Mouse (Mus musculus): Measurements from ENCODE around the gene Nf1. TPM values are rescaled to one million over a fixed set of nuclear protein-coding genes. Genes with fewer than 3 reads are reported as not detected.

The Nf1 gene
- polyA plus RNA-seq, 1 experiment from 2014 or later = 14.8 TPM

GRCm38 (mm10) chr11:79511970-79512369 is 172.5 kb downstream of the Nf1 start:
- Histone ChIP-seq H3K9ac (ENCODE audit: low read depth, low read length) (no peak overlapping the region), H3K4me1 (ENCODE audit: control insufficient read depth, insufficient read depth, low read length) (no peaks in the 10 kb centered on the region), H3K4me2 (replicated peaks; ENCODE audit: low read depth, low read length) (no peak overlapping the region), H3K4me3 (ENCODE audit: low read length) (no peak overlapping the region), H3K36me3 (ENCODE audit: control insufficient read depth, insufficient read depth, low read length) (no peaks in the 10 kb centered on the region), H3K27ac (ENCODE audit: low read depth, low read length) (no peak overlapping the region), H3K27me3 (ENCODE audit: control insufficient read depth, insufficient read depth, low read length) (no peaks in the 10 kb centered on the region), H3K9me3 (ENCODE audit: control insufficient read depth, low read length) (no peaks in the 10 kb centered on the region)
- 91% methylated on average over 3 of the region's 3 CpGs for WGBS
- ATAC-seq (ENCODE audit: low FRiP score, low TSS enrichment) = no peak

- Histone ChIP-seq H3K9ac (ENCODE audit: low read depth, low read length) (no peak overlapping the region), H3K36me3 (ENCODE audit: control insufficient read depth, insufficient read depth, low read length) (no peaks in the 10 kb centered on the region), H3K4me3 (ENCODE audit: low read length) (no peak overlapping the region), H3K27me3 (ENCODE audit: control insufficient read depth, insufficient read depth, low read length) (no peaks in the 10 kb centered on the region), H3K9me3 (ENCODE audit: control insufficient read depth, low read length) (no peaks in the 10 kb centered on the region), H3K27ac (ENCODE audit: low read depth, low read length) (no peak overlapping the region), H3K4me1 (ENCODE audit: control insufficient read depth, insufficient read depth, low read length) (no peaks in the 10 kb centered on the region), H3K4me2 (replicated peaks; ENCODE audit: low read depth, low read length) (no peak overlapping the region)
- no peak for ATAC-seq (ENCODE audit: low FRiP score, low TSS enrichment)
- 64% methylated on average over 6 of the region's 6 CpGs for WGBS
Observed at GRCm38 (mm10) chr11:79515331-79515730, 175.8 kb downstream of the Nf1 start.

GRCm38 (mm10) chr11:79515798-79516197 is 176.3 kb downstream of the Nf1 start:
- no peak overlapping the region for H3K4me3 ChIP-seq (ENCODE audit: low read length)
- no peak overlapping the region for H3K27ac ChIP-seq (ENCODE audit: low read depth, low read length)
- no peak overlapping the region for H3K9ac ChIP-seq (ENCODE audit: low read depth, low read length)
- 93% methylated on average over 2 of the region's 2 CpGs for WGBS
- H3K4me2 ChIP-seq (replicated peaks; ENCODE audit: low read depth, low read length) = no peak overlapping the region
- H3K9me3 ChIP-seq (ENCODE audit: control insufficient read depth, low read length) = no peaks in the 10 kb centered on the region
- H3K27me3 ChIP-seq (ENCODE audit: control insufficient read depth, insufficient read depth, low read length) = no peaks in the 10 kb centered on the region
- H3K36me3 ChIP-seq (ENCODE audit: control insufficient read depth, insufficient read depth, low read length) = no peaks in the 10 kb centered on the region
- H3K4me1 ChIP-seq (ENCODE audit: control insufficient read depth, insufficient read depth, low read length) = no peaks in the 10 kb centered on the region
- ATAC-seq (ENCODE audit: low FRiP score, low TSS enrichment) = no peak

GRCm38 (mm10) chr11:79519299-79519698 is 179.8 kb downstream of the Nf1 start:
- H3K4me2 ChIP-seq (replicated peaks; ENCODE audit: low read depth, low read length) = no peak overlapping the region
- no peaks in the 10 kb centered on the region for H3K27me3 ChIP-seq (ENCODE audit: control insufficient read depth, insufficient read depth, low read length)
- H3K4me3 ChIP-seq (ENCODE audit: low read length) = no peak overlapping the region
- no peaks in the 10 kb centered on the region for H3K9me3 ChIP-seq (ENCODE audit: control insufficient read depth, low read length)
- WGBS = 89% methylated on average over 6 of the region's 6 CpGs
- H3K9ac ChIP-seq (ENCODE audit: low read depth, low read length) = no peak overlapping the region
- no peak overlapping the region for H3K27ac ChIP-seq (ENCODE audit: low read depth, low read length)
- H3K4me1 ChIP-seq (ENCODE audit: control insufficient read depth, insufficient read depth, low read length) = peaks cover 7% of the 10 kb centered on the region
- no peaks in the 10 kb centered on the region for H3K36me3 ChIP-seq (ENCODE audit: control insufficient read depth, insufficient read depth, low read length)
- ATAC-seq (ENCODE audit: low FRiP score, low TSS enrichment) = no peak

- 75% methylated on average over 1 of the region's 1 CpGs for WGBS
- ATAC-seq (ENCODE audit: low FRiP score, low TSS enrichment) = no peak
- Histone ChIP-seq H3K4me3 (ENCODE audit: low read length) (no peak overlapping the region), H3K9me3 (ENCODE audit: control insufficient read depth, low read length) (no peaks in the 10 kb centered on the region), H3K36me3 (ENCODE audit: control insufficient read depth, insufficient read depth, low read length) (no peaks in the 10 kb centered on the region), H3K27me3 (ENCODE audit: control insufficient read depth, insufficient read depth, low read length) (no peaks in the 10 kb centered on the region), H3K9ac (ENCODE audit: low read depth, low read length) (no peak overlapping the region), H3K27ac (ENCODE audit: low read depth, low read length) (no peak overlapping the region), H3K4me1 (ENCODE audit: control insufficient read depth, insufficient read depth, low read length) (peaks cover 7% of the 10 kb centered on the region), H3K4me2 (replicated peaks; ENCODE audit: low read depth, low read length) (no peak overlapping the region)
Observed at GRCm38 (mm10) chr11:79519878-79520291, 180.4 kb downstream of the Nf1 start.

- no peak overlapping the region for H3K27ac ChIP-seq (ENCODE audit: low read depth, low read length)
- peaks cover 7% of the 10 kb centered on the region for H3K4me1 ChIP-seq (ENCODE audit: control insufficient read depth, insufficient read depth, low read length)
- no peak for ATAC-seq (ENCODE audit: low FRiP score, low TSS enrichment)
Observed at GRCm38 (mm10) chr11:79520772-79521171, 181.3 kb downstream of the Nf1 start.

GRCm38 (mm10) chr11:79521930-79522329 is 182.4 kb downstream of the Nf1 start:
- no peaks in the 10 kb centered on the region for H3K36me3 ChIP-seq (ENCODE audit: control insufficient read depth, insufficient read depth, low read length)
- no peak overlapping the region for H3K4me2 ChIP-seq (replicated peaks; ENCODE audit: low read depth, low read length)
- no peaks in the 10 kb centered on the region for H3K27me3 ChIP-seq (ENCODE audit: control insufficient read depth, insufficient read depth, low read length)
- H3K9me3 ChIP-seq (ENCODE audit: control insufficient read depth, low read length) = no peaks in the 10 kb centered on the region
- no peak overlapping the region for H3K4me3 ChIP-seq (ENCODE audit: low read length)
- peaks cover 7% of the 10 kb centered on the region for H3K4me1 ChIP-seq (ENCODE audit: control insufficient read depth, insufficient read depth, low read length)
- H3K9ac ChIP-seq (ENCODE audit: low read depth, low read length) = no peak overlapping the region
- ATAC-seq (ENCODE audit: low FRiP score, low TSS enrichment) = no peak
- no peak overlapping the region for H3K27ac ChIP-seq (ENCODE audit: low read depth, low read length)

More at GRCm38 (mm10) chr11:79520772-79521171, 181.3 kb downstream of the Nf1 start:
- no peak overlapping the region for H3K4me2 ChIP-seq (replicated peaks; ENCODE audit: low read depth, low read length)
- H3K9ac ChIP-seq (ENCODE audit: low read depth, low read length) = no peak overlapping the region
- H3K36me3 ChIP-seq (ENCODE audit: control insufficient read depth, insufficient read depth, low read length) = no peaks in the 10 kb centered on the region
- H3K27me3 ChIP-seq (ENCODE audit: control insufficient read depth, insufficient read depth, low read length) = no peaks in the 10 kb centered on the region
- H3K9me3 ChIP-seq (ENCODE audit: control insufficient read depth, low read length) = no peaks in the 10 kb centered on the region
- H3K4me3 ChIP-seq (ENCODE audit: low read length) = no peak overlapping the region

GRCm38 (mm10) chr11:79522944-79523343 is 183.5 kb downstream of the Nf1 start:
- H3K36me3 ChIP-seq (ENCODE audit: control insufficient read depth, insufficient read depth, low read length) = no peaks in the 10 kb centered on the region
- 79% methylated on average over 1 of the region's 1 CpGs for WGBS
- no peak overlapping the region for H3K4me3 ChIP-seq (ENCODE audit: low read length)
- no peak overlapping the region for H3K4me2 ChIP-seq (replicated peaks; ENCODE audit: low read depth, low read length)
- ATAC-seq (ENCODE audit: low FRiP score, low TSS enrichment) = no peak
- peaks cover 7% of the 10 kb centered on the region for H3K4me1 ChIP-seq (ENCODE audit: control insufficient read depth, insufficient read depth, low read length)
- H3K9me3 ChIP-seq (ENCODE audit: control insufficient read depth, low read length) = no peaks in the 10 kb centered on the region
- no peak overlapping the region for H3K27ac ChIP-seq (ENCODE audit: low read depth, low read length)
- H3K27me3 ChIP-seq (ENCODE audit: control insufficient read depth, insufficient read depth, low read length) = no peaks in the 10 kb centered on the region
- no peak overlapping the region for H3K9ac ChIP-seq (ENCODE audit: low read depth, low read length)

GRCm38 (mm10) chr11:79523560-79524309 is 184.2 kb downstream of the Nf1 start, which contains the start of gene Evi2b:
Gene Evi2b, minus strand, starts transcription at chr11:79523762.
- ATAC-seq (ENCODE audit: low FRiP score, low TSS enrichment) = no peak
- no peak within 1 kb of the TSS for H3K9ac ChIP-seq (ENCODE audit: low read depth, low read length)
- WGBS = 44% methylated on average over 10 of the region's 10 CpGs

More at GRCm38 (mm10) chr11:79523560-79524309, 184.2 kb downstream of the Nf1 start, which contains the start of gene Evi2b:
- Histone ChIP-seq H3K27me3 (ENCODE audit: control insufficient read depth, insufficient read depth, low read length) (no peaks in the 10 kb centered on the region), H3K27ac (ENCODE audit: low read depth, low read length) (peak within 1 kb of the TSS; percentile 33; the same call in 1 of the 2 replicates), H3K4me1 (ENCODE audit: control insufficient read depth, insufficient read depth, low read length) (peaks cover 7% of the 10 kb centered on the region), H3K4me2 (replicated peaks; ENCODE audit: low read depth, low read length) (no peak within 1 kb of the TSS), H3K4me3 (ENCODE audit: low read length) (no peak within 1 kb of the TSS), H3K36me3 (ENCODE audit: control insufficient read depth, insufficient read depth, low read length) (no peaks in the 10 kb centered on the region), H3K9me3 (ENCODE audit: control insufficient read depth, low read length) (no peaks in the 10 kb centered on the region)

Measured in kidney, embryonic 14.5 days (tissue).